Mouse (Mus musculus): ENCODE measurements around the gene Cbfa2t2.

DNA sequence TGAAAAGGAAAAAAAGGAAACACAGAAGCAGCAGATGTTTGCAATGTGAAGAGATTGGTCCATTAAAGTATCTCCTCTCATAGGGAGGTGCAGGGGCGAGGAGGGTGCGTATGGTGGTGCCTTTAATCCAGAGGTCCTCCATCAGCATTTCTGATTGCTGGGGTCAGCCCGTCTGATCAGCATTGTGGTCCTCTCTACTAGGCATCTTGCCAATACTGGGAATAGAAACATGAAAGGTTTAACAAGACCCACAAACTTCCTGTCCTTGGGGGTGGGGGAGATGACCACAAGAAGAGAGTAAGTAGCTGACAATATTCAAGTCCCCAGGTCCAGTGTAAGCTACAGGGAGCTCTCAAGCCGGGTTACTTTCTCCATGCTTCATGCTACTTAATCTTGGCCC, 134.4 kb downstream of the Cbfa2t2 start:
- TF ChIP-seq CTCF (IDR thresholded peaks at IDR 0.05; ENCODE audit: extremely low read depth, insufficient read length, insufficient replicate concordance, low read depth, low read length) (no peak), POLR2A (IDR thresholded peaks at IDR 0.05; ENCODE audit: low read depth, low read length) (no peak)
